Mouse (Mus musculus): ENCODE data around the gene Vmn2r103.

DNA sequence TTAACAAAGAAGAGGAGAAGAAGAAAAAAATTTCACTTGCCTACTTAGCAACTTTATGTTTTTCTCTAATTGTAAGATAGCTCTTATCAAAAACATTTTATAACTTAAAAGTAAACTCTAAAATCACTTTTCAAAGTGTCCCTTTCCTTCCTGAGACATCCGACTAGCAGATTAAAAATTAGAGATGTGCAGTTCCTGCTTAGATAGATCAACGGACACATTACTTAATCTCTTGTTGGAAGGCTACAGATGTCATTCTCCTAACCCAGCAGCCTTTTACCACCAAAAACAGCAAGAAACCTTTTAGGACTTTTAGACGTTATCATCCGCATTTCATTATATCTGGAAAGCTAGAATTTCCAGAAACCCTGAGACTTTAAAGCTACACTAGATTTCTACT, 5.8 kb downstream of the Vmn2r103 start:
- no peak for TF ChIP-seq EP300 (IDR thresholded peaks at IDR 0.05; ENCODE audit: low read depth)
- no peak for TF ChIP-seq CTCF (IDR thresholded peaks at IDR 0.05; ENCODE audit: low read depth)

All from liver, postnatal 0 days (tissue).